Mouse (Mus musculus): ENCODE measurements around the gene Bri3. TPM values are rescaled to one million over a fixed set of nuclear protein-coding genes. Genes with fewer than 3 reads are reported as not detected.

Gene Bri3
- polyA plus RNA-seq, 1 experiment: 164 TPM

- peaks cover 32% of the 10 kb centered on the region for H3K4me1 ChIP-seq (ENCODE audit: control insufficient read depth, insufficient read depth, low read length)
- no peak for TF ChIP-seq POLR2A (IDR thresholded peaks at IDR 0.05; ENCODE audit: borderline replicate concordance, extremely low read depth, low read depth, low read length)
- 0 out of 2 replicates have a peak, but pooled peaks have one; percentile 12 for TF ChIP-seq CTCF (IDR thresholded peaks at IDR 0.05; ENCODE audit: insufficient read depth, low read length)
- no peak for DNase-seq
- WGBS: 60% methylated on average over 3 of the region's 3 CpGs
- H3K4me3 ChIP-seq (replicated peaks; ENCODE audit: extremely low read depth, low read depth, low read length): peak overlapping the region; percentile 91
These were observed 13.3 kb downstream of the Bri3 start for GRCm38 (mm10) chr5:144257451-144258110.

GRCm38 (mm10) chr5:144258131-144258611 is 13.9 kb downstream of the Bri3 start:
- Histone ChIP-seq H3K4me3 (replicated peaks; ENCODE audit: extremely low read depth, low read depth, low read length) (peak overlapping the region; percentile 7), H3K4me1 (ENCODE audit: control insufficient read depth, insufficient read depth, low read length) (peaks cover 32% of the 10 kb centered on the region)
- no peak for TF ChIP-seq CTCF (IDR thresholded peaks at IDR 0.05; ENCODE audit: insufficient read depth, low read length)
- no peak for TF ChIP-seq POLR2A (IDR thresholded peaks at IDR 0.05; ENCODE audit: borderline replicate concordance, extremely low read depth, low read depth, low read length)
- WGBS: 21% methylated on average over 14 of the region's 14 CpGs
- peak; percentile 57 for DNase-seq

- Histone ChIP-seq H3K4me1 (ENCODE audit: control insufficient read depth, insufficient read depth, low read length) (peaks cover 32% of the 10 kb centered on the region), H3K4me3 (replicated peaks; ENCODE audit: extremely low read depth, low read depth, low read length) (peak overlapping the region; percentile 1)
- WGBS: 23% methylated on average over 2 of the region's 2 CpGs
- TF ChIP-seq CTCF (IDR thresholded peaks at IDR 0.05; ENCODE audit: insufficient read depth, low read length): no peak
- TF ChIP-seq POLR2A (IDR thresholded peaks at IDR 0.05; ENCODE audit: borderline replicate concordance, extremely low read depth, low read depth, low read length): no peak
- peak; percentile 39 for DNase-seq
These were observed 14.4 kb downstream of the Bri3 start for GRCm38 (mm10) chr5:144258687-144259086.

GRCm38 (mm10) chr5:144259228-144259627 is 15.0 kb downstream of the Bri3 start:
- Histone ChIP-seq H3K4me3 (replicated peaks; ENCODE audit: extremely low read depth, low read depth, low read length) (no peak overlapping the region), H3K4me1 (ENCODE audit: control insufficient read depth, insufficient read depth, low read length) (peaks cover 32% of the 10 kb centered on the region)
- TF ChIP-seq CTCF (IDR thresholded peaks at IDR 0.05; ENCODE audit: insufficient read depth, low read length) (no peak), POLR2A (IDR thresholded peaks at IDR 0.05; ENCODE audit: borderline replicate concordance, extremely low read depth, low read depth, low read length) (no peak)
- 59% methylated on average over 6 of the region's 6 CpGs for WGBS
- DNase-seq: no peak

GRCm38 (mm10) chr5:144260464-144260863 is 16.2 kb downstream of the Bri3 start:
- Histone ChIP-seq H3K4me1 (ENCODE audit: control insufficient read depth, insufficient read depth, low read length) (peaks cover 32% of the 10 kb centered on the region), H3K4me3 (replicated peaks; ENCODE audit: extremely low read depth, low read depth, low read length) (no peak overlapping the region)
- no peak for DNase-seq
- WGBS: 64% methylated on average over 8 of the region's 8 CpGs
- TF ChIP-seq POLR2A (IDR thresholded peaks at IDR 0.05; ENCODE audit: borderline replicate concordance, extremely low read depth, low read depth, low read length) (no peak), CTCF (IDR thresholded peaks at IDR 0.05; ENCODE audit: insufficient read depth, low read length) (no peak)

GRCm38 (mm10) chr5:144261309-144261708 is 17.1 kb downstream of the Bri3 start:
- DNase-seq: no peak
- TF ChIP-seq CTCF (IDR thresholded peaks at IDR 0.05; ENCODE audit: insufficient read depth, low read length) (no peak), POLR2A (IDR thresholded peaks at IDR 0.05; ENCODE audit: borderline replicate concordance, extremely low read depth, low read depth, low read length) (no peak)
- peaks cover 32% of the 10 kb centered on the region for H3K4me1 ChIP-seq (ENCODE audit: control insufficient read depth, insufficient read depth, low read length)
- H3K4me3 ChIP-seq (replicated peaks; ENCODE audit: extremely low read depth, low read depth, low read length): no peak overlapping the region
- 60% methylated on average over 9 of the region's 9 CpGs for WGBS

GRCm38 (mm10) chr5:144261829-144262228 is 17.6 kb downstream of the Bri3 start:
- DNase-seq: no peak
- 76% methylated on average over 5 of the region's 5 CpGs for WGBS
- H3K4me3 ChIP-seq (replicated peaks; ENCODE audit: extremely low read depth, low read depth, low read length): no peak overlapping the region
- H3K4me1 ChIP-seq (ENCODE audit: control insufficient read depth, insufficient read depth, low read length): peaks cover 30% of the 10 kb centered on the region
- TF ChIP-seq CTCF (IDR thresholded peaks at IDR 0.05; ENCODE audit: insufficient read depth, low read length) (no peak), POLR2A (IDR thresholded peaks at IDR 0.05; ENCODE audit: borderline replicate concordance, extremely low read depth, low read depth, low read length) (no peak)

- 53% methylated on average over 9 of the region's 9 CpGs for WGBS
- peaks cover 31% of the 10 kb centered on the region for H3K4me1 ChIP-seq (ENCODE audit: control insufficient read depth, insufficient read depth, low read length)
- no peak for DNase-seq
These were observed 18.8 kb downstream of the Bri3 start for GRCm38 (mm10) chr5:144263082-144263481.

GRCm38 (mm10) chr5:144263496-144263895 is 19.3 kb downstream of the Bri3 start:
- H3K4me1 ChIP-seq (ENCODE audit: control insufficient read depth, insufficient read depth, low read length): peaks cover 31% of the 10 kb centered on the region
- WGBS: 68% methylated on average over 13 of the region's 13 CpGs
- no peak overlapping the region for H3K4me3 ChIP-seq (replicated peaks; ENCODE audit: extremely low read depth, low read depth, low read length)
- TF ChIP-seq CTCF (IDR thresholded peaks at IDR 0.05; ENCODE audit: insufficient read depth, low read length): no peak
- no peak for TF ChIP-seq POLR2A (IDR thresholded peaks at IDR 0.05; ENCODE audit: borderline replicate concordance, extremely low read depth, low read depth, low read length)
- no peak for DNase-seq

More at GRCm38 (mm10) chr5:144263082-144263481, 18.8 kb downstream of the Bri3 start:
- no peak for TF ChIP-seq CTCF (IDR thresholded peaks at IDR 0.05; ENCODE audit: insufficient read depth, low read length)
- no peak for TF ChIP-seq POLR2A (IDR thresholded peaks at IDR 0.05; ENCODE audit: borderline replicate concordance, extremely low read depth, low read depth, low read length)
- no peak overlapping the region for H3K4me3 ChIP-seq (replicated peaks; ENCODE audit: extremely low read depth, low read depth, low read length)

Data from lung, adult 2 months (tissue).